Mouse (Mus musculus) CH12.LX (cell line): ENCODE measurements around the gene Mpig6b. TPM values are rescaled to one million over a fixed set of nuclear protein-coding genes. Genes with fewer than 3 reads are reported as not detected.

ENCODE experiments used
- DNase-seq: peaks from one replicate; pipeline ENCODE4 v3.0.0-alpha.2; 2013; ENCODE audit errors: extremely low read depth
- H3K27ac ChIP-seq: 2 replicates; pipeline ENCODE4 v1.5.1; 2012; ENCODE audit warnings: low read depth, mild to moderate bottlenecking, control low read depth, moderate library complexity; ENCODE audit not compliant: insufficient read depth
- H3K27me3 ChIP-seq: replicated peaks from 2 replicates; pipeline ENCODE3; 2012; ENCODE audit warnings: inconsistent platforms
- H3K36me3 ChIP-seq, 2 experiments: replicated peaks in 1 of 2; 2 replicates each; pipeline versions ENCODE3 to v1.6.1; 2012; ENCODE audit warnings: inconsistent platforms in 1 of 2, low read length in 1 of 2, mild to moderate bottlenecking in 1 of 2, mixed read lengths in 1 of 2, moderate library complexity in 1 of 2; ENCODE audit not compliant: control insufficient read depth in 1 of 2, insufficient read depth in 1 of 2
- H3K4me1 ChIP-seq, 2 experiments: 2 replicates each; pipeline ENCODE4 v1.6.1; 2012; ENCODE audit warnings: inconsistent platforms in 1 of 2, moderate library complexity in 1 of 2; ENCODE audit not compliant: insufficient read depth in 2 of 2, control insufficient read depth in 1 of 2
- H3K4me2 ChIP-seq: 2 replicates; pipeline ENCODE4 v1.6.1; 2012; ENCODE audit warnings: low read depth, mild to moderate bottlenecking, control low read depth; ENCODE audit not compliant: poor library complexity, insufficient read depth, severe bottlenecking
- H3K4me3 ChIP-seq, 3 experiments: fragments of 150-350 bp in 1 of 3; sonication (generic) in 1 of 3; replicated peaks in 1 of 3; 2 replicates each; pipeline versions ENCODE3 to v1.5.1; 2011 to 2012; ENCODE audit warnings: low read depth in 2 of 3, low read length in 2 of 3, mild to moderate bottlenecking in 2 of 3, moderate library complexity in 2 of 3, control low read depth in 1 of 3, improper control_type of control experiment in 1 of 3, inconsistent platforms in 1 of 3, mixed read lengths in 1 of 3; ENCODE audit not compliant: poor library complexity in 1 of 3
- H3K79me2 ChIP-seq: replicated peaks from 2 replicates; pipeline ENCODE4 v1.6.1; 2012; ENCODE audit warnings: mild to moderate bottlenecking, moderate library complexity; ENCODE audit not compliant: control insufficient read depth, poor library complexity, insufficient read depth, severe bottlenecking; ENCODE audit errors: extremely low read depth
- H3K9ac ChIP-seq: 2 replicates; pipeline ENCODE4 v1.6.1; 2012; ENCODE audit warnings: low read depth, mild to moderate bottlenecking, control low read depth, moderate library complexity; ENCODE audit not compliant: insufficient read depth
- H3K9me3 ChIP-seq: replicated peaks from 2 replicates; pipeline ENCODE3; 2012; ENCODE audit warnings: low read length, inconsistent platforms, mixed read lengths
- BHLHE40 ChIP-seq: IDR thresholded peaks from 2 replicates; pipeline ENCODE4 v1.6.1; 2011; ENCODE audit warnings: mild to moderate bottlenecking, low read depth, low read length, improper control_type of control experiment
- CHD1 ChIP-seq: IDR thresholded peaks from 2 replicates; pipeline ENCODE4 v1.6.1; 2012; ENCODE audit warnings: low read depth, low read length, improper control_type of control experiment, inconsistent platforms
- CTCF ChIP-seq, 2 experiments: IDR thresholded peaks in 1 of 2; conservative IDR thresholded peaks in 1 of 2; 2 replicates each; pipeline ENCODE4 v1.5.1; 2011 to 2012; ENCODE audit warnings: low read depth in 2 of 2, low read length in 2 of 2, improper control_type of control experiment in 1 of 2, inconsistent platforms in 1 of 2, mild to moderate bottlenecking in 1 of 2, moderate library complexity in 1 of 2
- E2F4 ChIP-seq: IDR thresholded peaks from 2 replicates; pipeline ENCODE4 v1.6.1; 2011; ENCODE audit warnings: low read depth, low read length, improper control_type of control experiment; ENCODE audit not compliant: insufficient replicate concordance
- ELF1 ChIP-seq: IDR thresholded peaks from 2 replicates; pipeline ENCODE4 v1.6.1; 2014; ENCODE audit warnings: low read depth, mild to moderate bottlenecking, inconsistent platforms, low read length, improper control_type of control experiment
- EP300 ChIP-seq: IDR thresholded peaks from 2 replicates; pipeline ENCODE4 v1.6.1; 2011; ENCODE audit warnings: low read length, improper control_type of control experiment
- GABPA ChIP-seq: IDR thresholded peaks from 2 replicates; pipeline ENCODE4 v1.6.1; 2012; ENCODE audit warnings: low read depth, low read length, improper control_type of control experiment, inconsistent platforms; ENCODE audit not compliant: insufficient replicate concordance
- IRF4 ChIP-seq: IDR thresholded peaks from 2 replicates; pipeline ENCODE4 v1.6.1; 2014; ENCODE audit warnings: low read depth, mild to moderate bottlenecking, inconsistent platforms, low read length, improper control_type of control experiment
- JUN ChIP-seq: IDR thresholded peaks from 2 replicates; pipeline ENCODE4 v1.6.1; 2011; ENCODE audit warnings: low read depth, mild to moderate bottlenecking, low read length, improper control_type of control experiment, moderate library complexity; ENCODE audit not compliant: insufficient read depth
- JUND ChIP-seq: conservative IDR thresholded peaks from 2 replicates; pipeline ENCODE4 v1.6.1; 2011; ENCODE audit warnings: low read depth, low read length, improper control_type of control experiment
- KAT2A ChIP-seq: IDR thresholded peaks from 2 replicates; pipeline ENCODE4 v1.6.1; 2012; ENCODE audit warnings: low read length, improper control_type of control experiment, inconsistent platforms; ENCODE audit not compliant: insufficient replicate concordance
- MAX ChIP-seq: IDR thresholded peaks from 2 replicates; pipeline ENCODE4 v1.6.1; 2011; ENCODE audit warnings: low read length, improper control_type of control experiment
- MAZ ChIP-seq: IDR thresholded peaks from 2 replicates; pipeline ENCODE4 v1.6.1; 2012; ENCODE audit warnings: low read depth, mild to moderate bottlenecking, inconsistent platforms, low read length, improper control_type of control experiment, moderate library complexity
- MEF2A ChIP-seq: IDR thresholded peaks from 2 replicates; pipeline ENCODE4 v1.6.1; 2014; ENCODE audit warnings: low read depth, mild to moderate bottlenecking, inconsistent platforms, low read length, improper control_type of control experiment, borderline replicate concordance
- MXI1 ChIP-seq: IDR thresholded peaks from 2 replicates; pipeline ENCODE4 v1.6.1; 2011; ENCODE audit warnings: mild to moderate bottlenecking, low read depth, low read length, improper control_type of control experiment
- NRF1 ChIP-seq: IDR thresholded peaks from 2 replicates; pipeline ENCODE4 v1.6.1; 2014; ENCODE audit warnings: low read depth, mild to moderate bottlenecking, inconsistent platforms, low read length, improper control_type of control experiment, moderate library complexity
- PAX5 ChIP-seq: IDR thresholded peaks from 2 replicates; pipeline ENCODE4 v1.6.1; 2012; ENCODE audit warnings: low read length, inconsistent platforms, mixed read lengths
- POLR2AphosphoS2 ChIP-seq: IDR thresholded peaks from 2 replicates; pipeline ENCODE4 v1.6.1; 2011; ENCODE audit warnings: low read depth, low read length, improper control_type of control experiment
- RAD21 ChIP-seq: IDR thresholded peaks from 2 replicates; pipeline ENCODE4 v1.6.1; 2011; ENCODE audit warnings: low read depth, mild to moderate bottlenecking, low read length, improper control_type of control experiment, moderate library complexity
- RCOR1 ChIP-seq: conservative IDR thresholded peaks from 2 replicates; pipeline ENCODE4 v1.6.1; 2012; ENCODE audit warnings: low read depth, mild to moderate bottlenecking, inconsistent platforms, low read length, improper control_type of control experiment
- SMC3 ChIP-seq: IDR thresholded peaks from 2 replicates; pipeline ENCODE4 v1.6.1; 2011; ENCODE audit warnings: low read depth, low read length, improper control_type of control experiment
- TBP ChIP-seq: conservative IDR thresholded peaks from 2 replicates; pipeline ENCODE4 v1.6.1; 2011; ENCODE audit warnings: low read depth, low read length, improper control_type of control experiment
- TCF12 ChIP-seq: IDR thresholded peaks from 2 replicates; pipeline ENCODE4 v1.6.1; 2014; ENCODE audit warnings: low read depth, mild to moderate bottlenecking, inconsistent platforms, low read length, improper control_type of control experiment
- UBTF ChIP-seq: IDR thresholded peaks from 2 replicates; pipeline ENCODE4 v1.6.1; 2012; ENCODE audit warnings: low read depth, mild to moderate bottlenecking, inconsistent platforms, low read length, improper control_type of control experiment, moderate library complexity
- USF2 ChIP-seq: conservative IDR thresholded peaks from 2 replicates; pipeline ENCODE4 v1.6.1; 2011; ENCODE audit warnings: low read depth, low read length, improper control_type of control experiment
- ZC3H11A ChIP-seq: IDR thresholded peaks from 2 replicates; pipeline ENCODE4 v1.6.1; 2012; ENCODE audit warnings: low read depth, mild to moderate bottlenecking, inconsistent platforms, low read length, improper control_type of control experiment
- ZKSCAN1 ChIP-seq: IDR thresholded peaks from 2 replicates; pipeline ENCODE4 v1.6.1; 2012; ENCODE audit warnings: low read depth, inconsistent platforms, low read length, improper control_type of control experiment, borderline replicate concordance
- ZMIZ1 ChIP-seq: IDR thresholded peaks from 2 replicates; pipeline ENCODE4 v1.6.1; 2012; ENCODE audit warnings: low read depth, mild to moderate bottlenecking, inconsistent platforms, low read length, improper control_type of control experiment
- dilution Hi-C: fragments of 300-500 bp; cut with MboI; formaldehyde crosslinking; loops from 2 replicates; pipeline ENCODE4 v1.14.3; 2020; ENCODE audit warnings: low sequenced_read_pairs; ENCODE audit not compliant: extremely low pct_unique_long_range_greater_than_20kb, extremely low pct_ligation_motif_present
- in situ Hi-C: fragments of 300-500 bp; cut with MboI; formaldehyde crosslinking; loops from 3 replicates; pipeline ENCODE4 v1.14.3; 2019; ENCODE audit warnings: low sequenced_read_pairs, low pct_ligation_motif_present, low pct_unique_long_range_greater_than_20kb, mixed read lengths
- polyA plus RNA-seq: library from polyadenylated mRNA; unstranded; fragments of >175 nt; gene quantifications from 2 replicates; pipeline ENCODE4 v1.2.1, GENCODE M21; 2012; ENCODE audit warnings: low read depth; ENCODE audit not compliant: insufficient read length
- total RNA-seq, 2 experiments: library from RNA; depleted of rRNA; stranded (reverse); fragments of 300-350 nt in 1 of 2; fragments of >200 nt in 1 of 2; gene quantifications; 2 replicates each; pipeline ENCODE4 v1.2.3; 2012 to 2014

Mpig6b gene
- total and polyA plus RNA-seq, 3 experiments = 0.10 TPM; not detected in 2

GRCm38 (mm10) chr17:35057090-35057489, 8.9 kb downstream of the Mpig6b start:
- in situ Hi-C loops (no loop called here), dilution Hi-C loops (no loop called here)
- H3K4me2 ChIP-seq = no peak overlapping the region
- H3K36me3 ChIP-seq = peaks cover 75 to 93% of the 10 kb centered on the region in 2 experiments
- H3K4me1 ChIP-seq = peaks cover 9 to 17% of the 10 kb centered on the region in 2 experiments
- H3K27ac ChIP-seq = no peak overlapping the region
- H3K4me3 ChIP-seq = no peak overlapping the region
- H3K9ac ChIP-seq = no peak overlapping the region
- H3K27me3 ChIP-seq = no peaks in the 10 kb centered on the region
- peaks cover 18% of the 10 kb centered on the region for H3K79me2 ChIP-seq
- TF ChIP-seq CHD1 (no peak), JUND (no peak), ELF1 (no peak), BHLHE40 (no peak), E2F4 (no peak), SMC3 (no peak), MEF2A (no peak), GABPA (no peak), CTCF (conservative IDR thresholded peaks at IDR 0.05 in 1 of 2, IDR thresholded peaks at IDR 0.05 in 1 of 2; ENCODE audit: low read depth in 2 of 2, low read length in 2 of 2) (no peak), IRF4 (no peak), ZMIZ1 (no peak), PAX5 (no peak), UBTF (no peak), TBP (no peak), RCOR1 (no peak), ZC3H11A (no peak), EP300 (no peak), POLR2AphosphoS2 (no peak), ZKSCAN1 (no peak), NRF1 (no peak)
- peaks cover 7% of the 10 kb centered on the region for H3K9me3 ChIP-seq
- DNase-seq = no peak

GRCm38 (mm10) chr17:35055691-35056495, 10.1 kb downstream of the Mpig6b start:
- TF ChIP-seq JUN (no peak), ZC3H11A (no peak), CTCF (conservative IDR thresholded peaks at IDR 0.05 in 1 of 2, IDR thresholded peaks at IDR 0.05 in 1 of 2; ENCODE audit: low read depth in 2 of 2, low read length in 2 of 2) (no peak), USF2 (no peak), RAD21 (no peak), KAT2A (no peak), TCF12 (no peak), BHLHE40 (no peak), MXI1 (no peak), JUND (no peak), MAZ (no peak), ZKSCAN1 (no peak), MAX (no peak)
- H3K4me2 ChIP-seq = no peak overlapping the region
- peaks cover 9 to 20% of the 10 kb centered on the region in 2 experiments for H3K4me1 ChIP-seq
- no peak for DNase-seq
- peaks cover 69 to 83% of the 10 kb centered on the region in 2 experiments for H3K36me3 ChIP-seq
- dilution Hi-C loops = no loop called here
- H3K9me3 ChIP-seq = peaks cover 7% of the 10 kb centered on the region
- H3K27ac ChIP-seq = no peak overlapping the region
- in situ Hi-C loops = no loop called here
- no peaks in the 10 kb centered on the region for H3K27me3 ChIP-seq
- H3K9ac ChIP-seq = no peak overlapping the region
- H3K4me3 ChIP-seq = no peak overlapping the region
- H3K79me2 ChIP-seq = peaks cover 20% of the 10 kb centered on the region
